In the genomic region with DNA sequence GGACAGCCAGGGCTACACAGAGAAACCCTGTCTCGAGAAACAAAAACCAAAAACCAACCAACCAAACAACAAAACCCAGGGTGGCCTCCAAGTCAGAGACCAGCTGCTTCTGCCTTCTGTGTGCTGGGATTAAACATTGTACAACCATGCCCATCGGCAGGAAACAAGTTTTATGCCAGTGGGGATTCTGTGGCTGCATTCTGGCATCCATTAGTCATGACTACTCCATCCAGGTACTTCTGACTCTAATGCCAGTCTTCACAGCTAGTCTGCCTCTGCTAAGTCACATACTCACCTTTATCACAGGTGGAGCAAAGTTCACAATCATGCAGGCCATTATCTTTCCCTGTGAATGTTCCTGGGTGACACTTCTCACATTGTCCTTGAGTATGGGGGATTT, we compare ENCODE assay signal across 5 mouse cellular contexts. TPM values are rescaled to one million over a fixed set of nuclear protein-coding genes. Genes with fewer than 3 reads are reported as not detected.
DNase-seq lines count a peak whose midpoint lies in the region; ATAC-seq and TF ChIP-seq lines count a peak whose summit lies in the region.
"Not testable (repeated sequence)": the region's sequence is repeated elsewhere in the genome, so short reads cannot be mapped to it uniquely, and the experiment has no call there.
"Had no signal": no experiment of that assay in that cellular context is flagged by ENCODE, and none has a peak within 500 bp of the region (broad histone marks: within the 10 kb centered on the region; RNA-seq: fewer than 3 reads in every experiment).

No protein-coding gene starts in this region.

- H3K9me3 ChIP-seq in intestine, postnatal 0 days (ENCODE audit: control insufficient read depth) = not testable (repeated sequence)

- H3K27me3 ChIP-seq in intestine, postnatal 0 days (replicated peaks; ENCODE audit: control insufficient read depth, insufficient read depth, low read length) = not testable (repeated sequence)

- TF ChIP-seq CTCF in intestine, postnatal 0 days (IDR thresholded peaks at IDR 0.05; ENCODE audit: low read depth) = not testable (repeated sequence)

- H3K4me3 ChIP-seq in intestine, postnatal 0 days (ENCODE audit: low read depth, low read length) = not testable (repeated sequence)

- peak; percentile 71 for DNase-seq in heart, adult 11 months
- DNase-seq in spleen, postnatal 4 days (ENCODE audit: low spot score in 2 of 2) = peak; percentile 6 to 38
- DNase-seq in thymus, postnatal 25 days = peak; percentile 0

- not testable (repeated sequence) for H3K4me2 ChIP-seq in intestine, postnatal 0 days (replicated peaks; ENCODE audit: low read depth)

- ATAC-seq in intestine, postnatal 0 days = peak; percentile 63

- H3K4me1 ChIP-seq in intestine, postnatal 0 days (replicated peaks; ENCODE audit: control insufficient read depth, insufficient read depth, low read length) = not testable (repeated sequence)

- H3K27ac ChIP-seq in intestine, postnatal 0 days (ENCODE audit: low read depth, low read length) = not testable (repeated sequence)

- 82% methylated on average over 2 of the region's 2 CpGs for WGBS in intestine, postnatal 0 days

- not testable (repeated sequence) for H3K36me3 ChIP-seq in intestine, postnatal 0 days (ENCODE audit: control insufficient read depth, insufficient read depth)

- not testable (repeated sequence) for H3K9ac ChIP-seq in intestine, postnatal 0 days (ENCODE audit: low read depth, low read length)

RNA-seq across cellular contexts. Expression of a gene that starts 6.0 kb away (rescaled TPM):
- polyA plus RNA-seq in intestine, postnatal 0 days (2015; fragmentation: Nextera tagmentation; extraction: Ambion mirVana) = 5.1 and 6.3 TPM in 2 replicates
- polyA plus RNA-seq: forebrain, embryonic 11.5 days had no signal

RNA-seq across cellular contexts. Expression of a gene that starts 30.2 kb away (rescaled TPM):
- polyA plus RNA-seq in intestine, postnatal 0 days (2015; fragmentation: Nextera tagmentation; extraction: Ambion mirVana) = 2.7 and 3.1 TPM in 2 replicates

RNA-seq across cellular contexts. Expression of a gene that starts 51.1 kb away (rescaled TPM):
- polyA plus RNA-seq in intestine, postnatal 0 days (2015; fragmentation: Nextera tagmentation; extraction: Ambion mirVana) = 0.27 TPM in 2 replicates

Comparison
In these comparisons a context has a peak if more than half of its experiments do, and no peak if none do; other contexts are left out.
1. DNase-seq: peak in every context shown above with its lines; median percentile 71 in heart, adult 11 months; 22 in spleen, postnatal 4 days; 0 in thymus, postnatal 25 days.